Mouse (Mus musculus) limb, embryonic 12.5 days (tissue): ENCODE results near the gene Asphd1. TPM values are rescaled to one million over a fixed set of nuclear protein-coding genes. Genes with fewer than 3 reads are reported as not detected.

Experiments used
- ATAC-seq: fragments of 200-750 bp; cut with Nextera tagmentation; 2 replicates; pipeline ENCODE4 v1.8.0; 2017; ENCODE audit warnings: low read depth, moderate TSS enrichment; ENCODE audit not compliant: insufficient number of reproducible peaks, insufficient read depth, low FRiP score, low TSS enrichment
- H3K27ac ChIP-seq: fragments of 300-500 bp; sonication (generic); 2 replicates; pipeline ENCODE4 v1.5.1; 2016; ENCODE audit warnings: mild to moderate bottlenecking, moderate library complexity
- H3K27me3 ChIP-seq: fragments of 300-500 bp; sonication (generic); 2 replicates; pipeline ENCODE4 v1.6.1; 2016; ENCODE audit warnings: mild to moderate bottlenecking, moderate library complexity
- H3K36me3 ChIP-seq: fragments of 300-500 bp; sonication (generic); 2 replicates; pipeline ENCODE4 v1.6.1; 2016; ENCODE audit warnings: mild to moderate bottlenecking, moderate library complexity
- H3K4me1 ChIP-seq: fragments of 300-500 bp; sonication (generic); replicated peaks from 2 replicates; pipeline ENCODE4 v1.6.1; 2016
- H3K4me2 ChIP-seq: fragments of 300-500 bp; sonication (generic); 2 replicates; pipeline ENCODE4 v1.6.1; 2016; ENCODE audit warnings: mild to moderate bottlenecking, moderate library complexity
- H3K4me3 ChIP-seq: fragments of 300-500 bp; sonication (generic); replicated peaks from 2 replicates; pipeline ENCODE4 v1.5.1; 2016; ENCODE audit warnings: mild to moderate bottlenecking
- H3K9ac ChIP-seq: fragments of 300-500 bp; sonication (generic); replicated peaks from 2 replicates; pipeline ENCODE4 v1.6.1; 2016; ENCODE audit warnings: mild to moderate bottlenecking, moderate library complexity
- H3K9me3 ChIP-seq: fragments of 300-500 bp; sonication (generic); 2 replicates; pipeline ENCODE4 v1.6.1; 2016; ENCODE audit warnings: mild to moderate bottlenecking, moderate library complexity
- WGBS: fragments of 180-500 bp; shearing (Covaris S2); methylation state at CpG from one replicate; pipeline ENCODE4 v1.1.7; 2016; 5-methylcytosine and 5-hydroxymethylcytosine counted together
- polyA plus RNA-seq: library from polyadenylated mRNA; unstranded; fragments of >200 nt; fragmentation: Nextera tagmentation; extraction: Ambion mirVana; gene quantifications from 2 replicates; pipeline ENCODE4 v1.2.1, GENCODE M21; 2016

Gene Asphd1
- polyA plus RNA-seq, 1 experiment from 2014 or later = 0.30 TPM

- Histone ChIP-seq H3K27ac (no peak overlapping the region), H3K9me3 (no peaks in the 10 kb centered on the region), H3K9ac (no peak overlapping the region), H3K4me1 (peaks cover 5% of the 10 kb centered on the region; the same call in 1 of the 2 replicates), H3K4me2 (no peak overlapping the region), H3K36me3 (no peaks in the 10 kb centered on the region), H3K4me3 (no peak overlapping the region), H3K27me3 (no peaks in the 10 kb centered on the region)
- no peak for ATAC-seq
- WGBS = 78% methylated on average over 5 of the region's 5 CpGs
These were observed 52.5 kb downstream of the Asphd1 start for GRCm38 (mm10) chr7:126896912-126897311.

Other genes starting within 250 kb of the Asphd1 start
- gene Coro1a, start 241.8 kb downstream of the Asphd1 start, polyA plus RNA-seq = 36.6 and 39.1 TPM in 2 replicates
- 36.4 and 38.5 TPM in 2 replicates for gene Mapk3, start 190.0 kb downstream of the Asphd1 start, polyA plus RNA-seq
- gene Gdpd3, start 183.2 kb downstream of the Asphd1 start, polyA plus RNA-seq = 1.3 and 2.4 TPM in 2 replicates
- gene Ypel3, start 172.6 kb downstream of the Asphd1 start, polyA plus RNA-seq = 104 and 126 TPM in 2 replicates
- 0.50 and 0.68 TPM in 2 replicates for gene Tbx6, start 168.1 kb downstream of the Asphd1 start, polyA plus RNA-seq
- 378 and 401 TPM in 2 replicates for gene Ppp4c, start 157.1 kb downstream of the Asphd1 start, polyA plus RNA-seq
- 0.19 and 0.33 TPM in 2 replicates for gene Fam57b, start 151.9 kb downstream of the Asphd1 start, polyA plus RNA-seq
- not detected in 2 replicates for gene 4930451I11Rik, start 117.9 kb downstream of the Asphd1 start, polyA plus RNA-seq
- gene Doc2a, start 102.2 kb downstream of the Asphd1 start, polyA plus RNA-seq = 1.5 and 2.3 TPM in 2 replicates
- gene Hirip3, start 87.6 kb downstream of the Asphd1 start, polyA plus RNA-seq = 46.1 and 50.7 TPM in 2 replicates
- 93.3 and 101 TPM in 2 replicates for gene Ino80e, start 87.2 kb downstream of the Asphd1 start, polyA plus RNA-seq
- 58.2 and 60.3 TPM in 2 replicates for gene Taok2, start 64.9 kb downstream of the Asphd1 start, polyA plus RNA-seq
- 17.7 and 18.0 TPM in 2 replicates for gene Tmem219, start 26.7 kb downstream of the Asphd1 start, polyA plus RNA-seq
- 18.3 and 19.7 TPM in 2 replicates for gene Kctd13, start 20.7 kb downstream of the Asphd1 start, polyA plus RNA-seq
- 0.14 and 0.35 TPM in 2 replicates for gene Sez6l2, start 981 bp upstream of the Asphd1 start, polyA plus RNA-seq
- 76.5 and 80.7 TPM in 2 replicates for gene Cdipt, start 26.3 kb upstream of the Asphd1 start, polyA plus RNA-seq
- gene Cdiptos, start 26.5 kb upstream of the Asphd1 start, polyA plus RNA-seq = 0.64 and 1.1 TPM in 2 replicates
- 4.1 and 4.6 TPM in 2 replicates for gene Mvp, start 65.0 kb upstream of the Asphd1 start, polyA plus RNA-seq
- gene Pagr1b, start 66.9 kb upstream of the Asphd1 start, polyA plus RNA-seq = 0.42 and 0.59 TPM in 2 replicates
- gene Pagr1a, start 67.8 kb upstream of the Asphd1 start, polyA plus RNA-seq = 33.0 and 34.4 TPM in 2 replicates
- gene Gm42742, start 71.5 kb upstream of the Asphd1 start, polyA plus RNA-seq = 73.7 and 81.2 TPM in 2 replicates
- gene Prrt2, start 71.6 kb upstream of the Asphd1 start, polyA plus RNA-seq = 3.1 and 6.4 TPM in 2 replicates
- gene Maz, start 77.5 kb upstream of the Asphd1 start, polyA plus RNA-seq = 120 and 123 TPM in 2 replicates
- 157 and 161 TPM in 2 replicates for gene Kif22, start 92.9 kb upstream of the Asphd1 start, polyA plus RNA-seq
- gene Zg16, start 137.7 kb upstream of the Asphd1 start, polyA plus RNA-seq = not detected in 2 replicates
- gene AI467606, start 141.8 kb upstream of the Asphd1 start, polyA plus RNA-seq = 1.4 and 1.8 TPM in 2 replicates
- gene Qprt, start 172.6 kb upstream of the Asphd1 start, polyA plus RNA-seq = 1.3 and 1.7 TPM in 2 replicates
- 0.26 TPM in 1 of 2 replicates, not detected in the other for gene Spn, start 188.2 kb upstream of the Asphd1 start, polyA plus RNA-seq
- 86.5 and 91.8 TPM in 2 replicates for gene Cd2bp2, start 246.5 kb upstream of the Asphd1 start, polyA plus RNA-seq